Comparison of ENCODE assay signal across 14 mouse cellular contexts in the genomic region with DNA sequence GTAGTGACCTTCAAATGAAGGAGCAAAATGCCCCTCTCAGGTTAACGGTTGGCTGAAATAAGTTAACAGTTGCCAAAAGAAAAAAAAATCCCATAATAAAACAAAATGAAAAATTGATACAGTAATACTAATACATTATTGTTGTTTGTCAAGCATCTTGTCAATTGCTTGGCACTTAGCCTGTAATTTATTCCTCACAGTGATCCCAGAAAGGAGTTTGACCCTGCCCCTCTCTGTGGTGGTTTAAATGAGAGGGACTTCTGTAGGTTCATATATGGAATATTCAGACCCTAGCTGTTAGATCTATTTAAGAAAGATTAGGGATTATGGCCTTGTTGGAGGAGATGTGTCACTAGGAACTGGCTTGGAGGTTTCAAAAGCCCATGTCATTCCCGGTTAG. TPM values are rescaled to one million over a fixed set of nuclear protein-coding genes. Genes with fewer than 3 reads are reported as not detected.
"Had no signal": no experiment of that assay in that cellular context is flagged by ENCODE, and none has a peak within 500 bp of the region (broad histone marks: within the 10 kb centered on the region; RNA-seq: fewer than 3 reads in every experiment).

No protein-coding gene starts in this region.

- H3K9me3 ChIP-seq: kidney, embryonic 15.5 days; limb, embryonic 10.5 days; megakaryocyte, embryonic 14.5 days; midbrain, embryonic 15.5 days; neural tube, embryonic 12.5 days had no signal

- H3K4me2 ChIP-seq: kidney, embryonic 15.5 days; lung, embryonic 14.5 days; midbrain, embryonic 11.5 days; midbrain, embryonic 15.5 days; neural tube, embryonic 12.5 days had no signal

- H3K9ac ChIP-seq: kidney, embryonic 15.5 days; lung, embryonic 14.5 days; midbrain, embryonic 15.5 days; neural tube, embryonic 12.5 days had no signal

- ATAC-seq: hindbrain, postnatal 0 days; midbrain, embryonic 15.5 days had no signal

- H3K4me1 ChIP-seq: kidney, embryonic 15.5 days; limb, embryonic 10.5 days; megakaryocyte, embryonic 14.5 days; midbrain, embryonic 15.5 days; neural tube, embryonic 12.5 days had no signal

- H3K27ac ChIP-seq: hindbrain, postnatal 0 days; left cerebral cortex, adult 2 months; limb, embryonic 10.5 days; midbrain, embryonic 15.5 days; neural tube, embryonic 12.5 days had no signal

- DNase-seq: lung, embryonic 14.5 days; lung, postnatal 10 days; lung, postnatal 4 days; right cerebral cortex, postnatal 14 days; thymus, postnatal 36 days had no signal

- H3K36me3 ChIP-seq: kidney, embryonic 15.5 days; limb, embryonic 10.5 days; midbrain, embryonic 15.5 days; neural tube, embryonic 12.5 days had no signal

- H3K27me3 ChIP-seq: kidney, embryonic 15.5 days; midbrain, embryonic 15.5 days; neural tube, embryonic 12.5 days had no signal

- H3K4me3 ChIP-seq: kidney, embryonic 15.5 days; left cerebral cortex, adult 2 months; limb, embryonic 10.5 days; megakaryocyte, embryonic 14.5 days; midbrain, embryonic 15.5 days; neural tube, embryonic 12.5 days had no signal

RNA-seq across cellular contexts. Expression of gene Aldob, which starts 3.3 kb away (rescaled TPM):
- polyA plus RNA-seq: limb, embryonic 10.5 days; lung, embryonic 14.5 days; midbrain, embryonic 11.5 days; neural tube, embryonic 12.5 days had no signal

RNA-seq across cellular contexts. Expression of gene Baat, which starts 39.7 kb away (rescaled TPM):
- polyA plus RNA-seq: hindbrain, postnatal 0 days; intestine, embryonic 14.5 days; lung, embryonic 14.5 days; midbrain, embryonic 15.5 days had no signal
